Mouse (Mus musculus): ENCODE measurements around the gene D630003M21Rik.

DNA sequence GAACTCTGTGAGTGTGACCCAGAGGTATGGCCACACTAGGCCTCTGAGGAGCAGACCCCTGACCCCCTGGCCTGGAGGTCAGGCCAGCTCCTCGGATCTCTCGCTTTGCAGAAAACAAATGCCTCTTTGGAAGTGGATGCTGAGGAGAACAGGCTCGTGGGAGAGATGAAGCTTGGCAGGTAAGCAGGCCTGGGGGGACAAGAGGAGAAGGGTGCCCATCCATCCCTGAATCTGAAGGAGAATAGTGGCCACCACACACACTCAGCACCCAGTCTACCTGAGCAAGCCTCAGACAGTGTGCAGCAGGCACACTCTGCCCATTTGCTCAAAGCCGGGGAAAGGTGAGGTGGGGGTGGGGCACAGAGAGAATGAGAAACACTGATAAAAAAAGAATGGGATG is 46.8 kb upstream of the D630003M21Rik start:
- no peak for TF ChIP-seq POLR2A (IDR thresholded peaks at IDR 0.05; ENCODE audit: insufficient read depth, low read length)
- no peak for TF ChIP-seq CTCF (IDR thresholded peaks at IDR 0.05; ENCODE audit: low read depth, low read length)

Data from ES-Bruce4 (cell line).